In genomic region chr2:19049877-19050731, GRCm38 (mm10) we compare ENCODE assay signal across 12 mouse cellular contexts. TPM values are rescaled to one million over a fixed set of nuclear protein-coding genes. Genes with fewer than 3 reads are reported as not detected.
DNase-seq lines count a peak whose midpoint lies in the region; ATAC-seq and TF ChIP-seq lines count a peak whose summit lies in the region.
"Had no signal": no experiment of that assay in that cellular context is flagged by ENCODE, and none has a peak within 500 bp of the region (broad histone marks: within the 10 kb centered on the region; RNA-seq: fewer than 3 reads in every experiment).

No protein-coding gene starts in this region.

- no peak overlapping the region for H3K27ac ChIP-seq in heart, embryonic 16.5 days (ENCODE audit: low read length)
- H3K27ac ChIP-seq in embryonic facial prominence, embryonic 15.5 days (replicated peaks): no peak overlapping the region
- H3K27ac ChIP-seq in midbrain, postnatal 0 days (ENCODE audit: low read depth, low read length): no peak overlapping the region
- H3K27ac ChIP-seq: left cerebral cortex, adult 2 months had no signal

- no peaks in the 10 kb centered on the region for H3K27me3 ChIP-seq in heart, embryonic 16.5 days (ENCODE audit: control insufficient read depth, insufficient read depth, low read length)
- no peaks in the 10 kb centered on the region for H3K27me3 ChIP-seq in embryonic facial prominence, embryonic 15.5 days
- H3K27me3 ChIP-seq in midbrain, postnatal 0 days (ENCODE audit: insufficient read depth, low read length): no peaks in the 10 kb centered on the region

- H3K36me3 ChIP-seq in heart, embryonic 16.5 days (ENCODE audit: control insufficient read depth, insufficient read depth): no peaks in the 10 kb centered on the region
- H3K36me3 ChIP-seq in embryonic facial prominence, embryonic 15.5 days: no peaks in the 10 kb centered on the region
- H3K36me3 ChIP-seq in midbrain, postnatal 0 days (ENCODE audit: insufficient read depth, low read length): no peaks in the 10 kb centered on the region

- no peaks in the 10 kb centered on the region for H3K4me1 ChIP-seq in heart, embryonic 16.5 days (ENCODE audit: control insufficient read depth, insufficient read depth, low read length)
- H3K4me1 ChIP-seq in embryonic facial prominence, embryonic 15.5 days: no peaks in the 10 kb centered on the region
- no peaks in the 10 kb centered on the region for H3K4me1 ChIP-seq in midbrain, postnatal 0 days (ENCODE audit: insufficient read depth, low read length)

- TF ChIP-seq CTCF in midbrain, postnatal 0 days (IDR thresholded peaks at IDR 0.05): no peak

- H3K4me3 ChIP-seq in heart, embryonic 16.5 days (ENCODE audit: low read length): no peak overlapping the region
- 0 out of 2 replicates have a peak overlapping the region, but pooled peaks have one; percentile 4 for H3K4me3 ChIP-seq in embryonic facial prominence, embryonic 15.5 days (replicated peaks)
- no peak overlapping the region for H3K4me3 ChIP-seq in midbrain, postnatal 0 days (ENCODE audit: low read depth, low read length)
- H3K4me3 ChIP-seq: left cerebral cortex, adult 2 months; myocyte had no signal

- 63% methylated on average over 18 of the region's 18 CpGs for WGBS in heart, embryonic 16.5 days
- WGBS in embryonic facial prominence, embryonic 15.5 days: 38% methylated on average over 18 of the region's 18 CpGs
- WGBS in midbrain, postnatal 0 days: 82% methylated on average over 18 of the region's 18 CpGs

- no peak for ATAC-seq in heart, embryonic 16.5 days (replicated peaks; ENCODE audit: extremely low read depth, insufficient read depth, low FRiP score)
- no peak for ATAC-seq in embryonic facial prominence, embryonic 15.5 days (ENCODE audit: insufficient number of reproducible peaks, low FRiP score, low TSS enrichment, low read depth)
- peak; percentile 79 for ATAC-seq in megakaryocyte, adult 5-6 weeks (ENCODE audit: poor library complexity, severe bottlenecking)
- no peak for ATAC-seq in midbrain, postnatal 0 days (ENCODE audit: low FRiP score)

- no peak for DNase-seq in heart, postnatal 36 days
- peak; percentile 51 for DNase-seq in CD4-positive helper T cell, adult 2 months (ENCODE audit: low read depth, low spot score)
- DNase-seq in midbrain, postnatal 0 days (ENCODE audit: low spot score): no peak
- no peak for DNase-seq in layer of hippocampus, adult 8-10 months (ENCODE audit: low spot score in 2 of 2)
- DNase-seq in heart, postnatal 4 days: no peak
- DNase-seq: right cerebral cortex, postnatal 14 days had no signal

- intact Hi-C loops in heart, postnatal 36 days (cut with DNase I): no loop called here

- H3K9me3 ChIP-seq in heart, embryonic 16.5 days (replicated peaks; ENCODE audit: control insufficient read depth, low read length): peaks cover 3% of the 10 kb centered on the region; the same call in 1 of the 2 replicates
- no peaks in the 10 kb centered on the region for H3K9me3 ChIP-seq in embryonic facial prominence, embryonic 15.5 days (replicated peaks)
- H3K9me3 ChIP-seq in midbrain, postnatal 0 days (ENCODE audit: low read length): no peaks in the 10 kb centered on the region

- H3K9ac ChIP-seq in heart, embryonic 16.5 days (ENCODE audit: low read length): no peak overlapping the region
- H3K9ac ChIP-seq in embryonic facial prominence, embryonic 15.5 days: no peak overlapping the region
- no peak overlapping the region for H3K9ac ChIP-seq in midbrain, postnatal 0 days (replicated peaks; ENCODE audit: low read length, poor library complexity, severe bottlenecking)

- H3K4me2 ChIP-seq in heart, embryonic 16.5 days (ENCODE audit: low read depth, low read length): peak overlapping the region; percentile 14; the same call in 1 of the 2 replicates
- H3K4me2 ChIP-seq in embryonic facial prominence, embryonic 15.5 days (replicated peaks): peak overlapping the region; percentile 32; the same call in 1 of the 2 replicates
- no peak overlapping the region for H3K4me2 ChIP-seq in midbrain, postnatal 0 days (ENCODE audit: low read depth, low read length, poor library complexity, severe bottlenecking)

RNA-seq across cellular contexts. Expression of gene 4930426L09Rik, which starts 52.0 kb away (rescaled TPM):
- 0.09 and 0.30 TPM in 2 replicates for polyA plus RNA-seq in heart, embryonic 16.5 days (2015; fragmentation: Nextera tagmentation; extraction: Ambion mirVana)
- under 1 TPM in 1 of 2 experiments, not detected in 1; 0.19 TPM for total RNA-seq in heart, postnatal 36 days (2021)
- 0.67 and 0.69 TPM in 2 replicates for polyA plus RNA-seq in embryonic facial prominence, embryonic 15.5 days (2015; fragmentation: Nextera tagmentation; extraction: Ambion mirVana)
- total RNA-seq in megakaryocyte, adult 5-6 weeks (2015): 2.1 and 3.0 TPM in 2 replicates
- total RNA-seq in megakaryocyte, adult 5-6 weeks (2017): 0.53 and 0.59 TPM in 2 replicates
- total RNA-seq in midbrain, postnatal 0 days (2014; rRNA removed): 0.61 and 1.1 TPM in 2 replicates
- polyA plus RNA-seq in midbrain, postnatal 0 days (2015; fragmentation: Nextera tagmentation; extraction: Ambion mirVana): 0.40 and 0.41 TPM in 2 replicates
- 1 to 10 TPM in 2 of 4 experiments, under 1 TPM in 2; 0.53 to 1.2 (median 0.96) TPM for total RNA-seq in layer of hippocampus, adult 8-10 months (2022)
- under 1 TPM; 0.36 to 0.48 TPM for total RNA-seq in heart, postnatal 4 days (2021)
- total RNA-seq: gastrocnemius, adult 8-10 months had no signal

RNA-seq across cellular contexts. Expression of gene Pip4k2a, which starts 52.2 kb away (rescaled TPM):
- polyA plus RNA-seq in heart, embryonic 16.5 days (2015; fragmentation: Nextera tagmentation; extraction: Ambion mirVana): 7.7 and 10.0 TPM in 2 replicates
- 1 to 10 TPM; 8.0 to 8.6 TPM for total RNA-seq in heart, postnatal 36 days (2021)
- polyA plus RNA-seq in embryonic facial prominence, embryonic 15.5 days (2015; fragmentation: Nextera tagmentation; extraction: Ambion mirVana): 10.8 and 11.3 TPM in 2 replicates
- 121 and 123 TPM in 2 replicates for total RNA-seq in megakaryocyte, adult 5-6 weeks (2015)
- total RNA-seq in megakaryocyte, adult 5-6 weeks (2017): 63.0 and 64.8 TPM in 2 replicates
- 7.1 and 8.4 TPM in 2 replicates for total RNA-seq in midbrain, postnatal 0 days (2014; rRNA removed)
- 6.8 and 8.1 TPM in 2 replicates for polyA plus RNA-seq in midbrain, postnatal 0 days (2015; fragmentation: Nextera tagmentation; extraction: Ambion mirVana)
- 10 to 100 TPM; 60.6 to 67.9 (median 63.7) TPM for total RNA-seq in layer of hippocampus, adult 8-10 months (2022)
- total RNA-seq in heart, postnatal 4 days (2021): 1 to 10 TPM; 7.9 to 8.1 TPM
